Mouse (Mus musculus) erythroblast, embryonic 14.5 days (primary cell): ENCODE results near the gene Hhex.

Source experiments
- GATA1 ChIP-seq: IDR thresholded peaks from 2 replicates; pipeline ENCODE4 v1.6.1; 2012; ENCODE audit warnings: low read length, inconsistent platforms, mixed read lengths
- TAL1 ChIP-seq: IDR thresholded peaks from 3 replicates; pipeline ENCODE4 v1.6.1; 2012; ENCODE audit warnings: low read length, inconsistent platforms, mixed read lengths

DNA sequence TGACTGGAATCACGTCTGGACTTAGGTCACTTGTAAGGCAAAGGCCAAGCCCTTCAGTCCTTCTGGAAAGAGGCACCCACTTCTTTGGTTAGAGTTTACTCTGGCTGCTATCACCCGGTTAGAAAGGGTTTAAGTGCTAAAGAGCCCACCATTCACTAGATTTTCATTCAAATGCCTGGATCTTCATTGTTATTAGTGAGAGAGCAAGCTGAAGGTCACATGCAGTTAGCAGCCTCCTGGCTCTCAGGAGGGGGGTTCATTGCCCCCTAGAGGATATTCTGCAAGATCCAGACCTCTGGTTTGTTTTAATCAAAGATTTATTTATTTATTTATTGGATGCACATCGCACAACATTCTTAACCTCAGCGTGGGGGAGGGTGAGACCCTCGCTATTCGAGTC is 33.7 kb upstream of the Hhex start:
- no peak for TF ChIP-seq GATA1
- no peak for TF ChIP-seq TAL1
